Mouse (Mus musculus) spleen, postnatal 0 days (tissue): Measurements from ENCODE around the gene Gm382. TPM values are rescaled to one million over a fixed set of nuclear protein-coding genes. Genes with fewer than 3 reads are reported as not detected.

Experiments
- polyA plus RNA-seq: library from polyadenylated mRNA; unstranded; fragments of >200 nt; fragmentation: Nextera tagmentation; extraction: Ambion mirVana; gene quantifications from 2 replicates; pipeline ENCODE4 v1.2.1, GENCODE M21; 2015

Gene Gm382
- polyA plus RNA-seq, result not detected in 2 replicates

DNA sequence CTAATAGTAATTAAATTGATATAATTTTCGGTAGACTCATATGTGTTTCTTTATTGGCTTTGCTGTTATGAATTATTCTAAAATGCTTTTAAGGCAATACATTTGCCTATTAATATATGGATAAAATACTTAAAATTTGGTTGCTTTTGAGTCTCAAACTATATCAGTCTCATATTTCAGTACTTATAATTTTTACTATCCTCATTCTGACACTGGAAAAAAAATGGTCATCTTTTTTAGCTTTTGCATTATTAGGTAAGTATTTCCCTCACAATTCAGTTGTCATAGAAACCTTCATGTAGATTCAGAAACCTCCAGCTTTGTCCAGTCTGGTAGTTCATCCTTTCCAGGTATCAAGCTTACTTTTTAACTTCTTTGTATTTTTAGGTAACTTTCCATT is at the start of gene Gm382:
Gene Gm382, plus strand, starts transcription at position 301 of the 400 bp plus-strand sequence.

Other genes with a start within 250 kb of the Gm382 start
- gene 4932411N23Rik, start 224.1 kb upstream of the Gm382 start, polyA plus RNA-seq, result not detected in 2 replicates